Mouse (Mus musculus) stomach, embryonic 15.5 days (tissue): ENCODE measurements around the gene Nectin1. TPM values are rescaled to one million over a fixed set of nuclear protein-coding genes. Genes with fewer than 3 reads are reported as not detected.
A peak's percentile ranks its signal among the peaks of the same experiment; 100 is the strongest.

Source experiments
- ATAC-seq: fragments of 200-750 bp; cut with Nextera tagmentation; 2 replicates; pipeline ENCODE4 v1.8.0; 2017; ENCODE audit warnings: low read depth, moderate number of reproducible peaks, moderate TSS enrichment; ENCODE audit not compliant: insufficient read depth, low FRiP score
- H3K27ac ChIP-seq: fragments of 300-500 bp; sonication (generic); 2 replicates; pipeline ENCODE4 v1.5.1; 2015; ENCODE audit warnings: mild to moderate bottlenecking, inconsistent platforms
- H3K27me3 ChIP-seq: fragments of 300-500 bp; sonication (generic); replicated peaks from 2 replicates; pipeline ENCODE4 v1.6.1; 2015; ENCODE audit warnings: inconsistent platforms
- H3K36me3 ChIP-seq: fragments of 300-500 bp; sonication (generic); 2 replicates; pipeline ENCODE4 v1.6.1; 2015; ENCODE audit warnings: inconsistent platforms
- H3K4me1 ChIP-seq: fragments of 300-500 bp; sonication (generic); 2 replicates; pipeline ENCODE4 v1.6.1; 2015; ENCODE audit warnings: inconsistent platforms
- H3K4me2 ChIP-seq: fragments of 300-500 bp; sonication (generic); 2 replicates; pipeline ENCODE4 v1.6.1; 2015; ENCODE audit warnings: mild to moderate bottlenecking, inconsistent platforms
- H3K4me3 ChIP-seq: fragments of 300-500 bp; sonication (generic); replicated peaks from 2 replicates; pipeline ENCODE4 v1.5.1; 2015; ENCODE audit warnings: inconsistent platforms
- H3K9ac ChIP-seq: fragments of 300-500 bp; sonication (generic); 2 replicates; pipeline ENCODE4 v1.6.1; 2015; ENCODE audit warnings: inconsistent platforms
- H3K9me3 ChIP-seq: fragments of 300-500 bp; sonication (generic); 2 replicates; pipeline ENCODE4 v1.6.1; 2016; ENCODE audit warnings: inconsistent platforms
- WGBS: fragments of 180-500 bp; shearing (Covaris S2); methylation state at CpG from one replicate; pipeline ENCODE4 v1.1.7; 2015; 5-methylcytosine and 5-hydroxymethylcytosine counted together
- polyA plus RNA-seq: library from polyadenylated mRNA; unstranded; fragments of >200 nt; fragmentation: Nextera tagmentation; extraction: Ambion mirVana; gene quantifications from 2 replicates; pipeline ENCODE4 v1.2.1, GENCODE M21; 2015

Nectin1 gene
- polyA plus RNA-seq, 1 experiment from 2014 or later = 9.3 TPM

DNA sequence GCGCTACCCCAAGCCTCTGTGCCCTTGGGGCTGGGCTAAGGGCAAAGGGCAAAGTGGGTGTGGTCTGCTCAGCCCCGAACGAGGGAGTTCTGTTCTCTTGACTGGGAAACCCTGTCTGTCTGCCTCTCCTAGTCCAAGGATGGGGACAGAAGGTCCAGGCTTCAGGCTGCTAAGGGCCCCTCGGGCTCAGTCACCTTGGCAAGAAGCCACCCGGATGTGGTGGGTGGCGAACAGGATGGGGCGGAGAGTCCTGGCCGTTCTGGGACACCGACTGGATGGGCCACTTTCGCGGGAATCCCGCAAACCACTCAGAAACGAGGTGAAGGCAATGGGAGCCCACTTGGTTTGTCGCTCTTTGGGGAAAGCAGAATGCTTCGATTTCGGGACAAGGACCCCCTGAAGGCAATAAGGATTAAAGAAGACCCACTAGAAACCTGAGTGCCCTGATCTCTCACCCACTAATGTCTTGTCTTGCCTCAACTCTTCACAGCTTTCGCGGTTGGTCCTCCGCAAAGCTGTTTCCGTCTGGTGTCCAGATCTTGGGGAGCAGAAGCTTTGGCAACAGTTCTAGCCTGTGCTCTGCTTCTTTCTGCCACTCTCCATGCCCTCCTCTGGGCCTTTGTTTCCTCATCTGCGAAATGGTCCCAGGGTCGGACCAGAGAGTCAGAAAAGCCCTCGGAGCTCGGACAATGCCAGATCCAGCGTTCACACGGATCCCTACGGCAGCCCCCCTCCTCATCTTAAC lies 710 bp upstream of the Nectin1 start:
- ATAC-seq = peak; percentile 15; the same call in 1 of the 2 replicates
- no peaks in the 10 kb centered on the region for H3K27me3 ChIP-seq
- peak overlapping the region; percentile 87 for H3K4me3 ChIP-seq
- H3K4me2 ChIP-seq = peak overlapping the region; percentile 90
- H3K36me3 ChIP-seq = no peaks in the 10 kb centered on the region
- peak overlapping the region; percentile 27; the same call in 1 of the 2 replicates for H3K9ac ChIP-seq
- no peaks in the 10 kb centered on the region for H3K9me3 ChIP-seq
- WGBS = 2% methylated on average over 27 of the region's 27 CpGs
- H3K4me1 ChIP-seq = peaks cover 23% of the 10 kb centered on the region
- peak overlapping the region; percentile 97 for H3K27ac ChIP-seq

- Histone ChIP-seq H3K4me3 (peak overlapping the region; percentile 87), H3K9me3 (no peaks in the 10 kb centered on the region), H3K4me2 (peak overlapping the region; percentile 90), H3K9ac (peak overlapping the region; percentile 86), H3K36me3 (no peaks in the 10 kb centered on the region), H3K27me3 (no peaks in the 10 kb centered on the region), H3K27ac (peak overlapping the region; percentile 97), H3K4me1 (peaks cover 22% of the 10 kb centered on the region)
- ATAC-seq = peak; percentile 33
- WGBS = under 1% methylated on average over 53 of the region's 77 CpGs
Observed at GRCm38 (mm10) chr9:43744138-43744981, 576 bp downstream of the Nectin1 start.

- Histone ChIP-seq H3K9me3 (no peaks in the 10 kb centered on the region), H3K4me3 (peak overlapping the region; percentile 87), H3K4me1 (peaks cover 22% of the 10 kb centered on the region), H3K27me3 (no peaks in the 10 kb centered on the region), H3K9ac (peak overlapping the region; percentile 86), H3K36me3 (no peaks in the 10 kb centered on the region), H3K27ac (peak overlapping the region; percentile 21), H3K4me2 (peak overlapping the region; percentile 90)
- no peak for ATAC-seq
- under 1% methylated on average over 43 of the region's 43 CpGs for WGBS
Observed at GRCm38 (mm10) chr9:43745051-43745792, 1.4 kb downstream of the Nectin1 start.

- H3K27ac ChIP-seq = peak overlapping the region; percentile 4; the same call in 1 of the 2 replicates
- no peaks in the 10 kb centered on the region for H3K27me3 ChIP-seq
- peak overlapping the region; percentile 90 for H3K4me2 ChIP-seq
- WGBS = 8% methylated on average over 13 of the region's 13 CpGs
- peak overlapping the region; percentile 87 for H3K4me3 ChIP-seq
- H3K4me1 ChIP-seq = peaks cover 22% of the 10 kb centered on the region
- no peaks in the 10 kb centered on the region for H3K9me3 ChIP-seq
- H3K36me3 ChIP-seq = no peaks in the 10 kb centered on the region
- ATAC-seq = no peak
- 0 out of 2 replicates have a peak overlapping the region, but pooled peaks have one; percentile 29 for H3K9ac ChIP-seq
Observed at GRCm38 (mm10) chr9:43745951-43746703, 2.3 kb downstream of the Nectin1 start.

- no peak overlapping the region for H3K9ac ChIP-seq
- H3K4me2 ChIP-seq = no peak overlapping the region
- H3K27ac ChIP-seq = no peak overlapping the region
- ATAC-seq = no peak
- H3K4me3 ChIP-seq = no peak overlapping the region
- WGBS = 71% methylated on average over 9 of the region's 9 CpGs
- no peaks in the 10 kb centered on the region for H3K9me3 ChIP-seq
- H3K27me3 ChIP-seq = no peaks in the 10 kb centered on the region
- no peaks in the 10 kb centered on the region for H3K36me3 ChIP-seq
- H3K4me1 ChIP-seq = peaks cover 21% of the 10 kb centered on the region
Observed at GRCm38 (mm10) chr9:43747710-43748109, 3.9 kb downstream of the Nectin1 start.

DNA sequence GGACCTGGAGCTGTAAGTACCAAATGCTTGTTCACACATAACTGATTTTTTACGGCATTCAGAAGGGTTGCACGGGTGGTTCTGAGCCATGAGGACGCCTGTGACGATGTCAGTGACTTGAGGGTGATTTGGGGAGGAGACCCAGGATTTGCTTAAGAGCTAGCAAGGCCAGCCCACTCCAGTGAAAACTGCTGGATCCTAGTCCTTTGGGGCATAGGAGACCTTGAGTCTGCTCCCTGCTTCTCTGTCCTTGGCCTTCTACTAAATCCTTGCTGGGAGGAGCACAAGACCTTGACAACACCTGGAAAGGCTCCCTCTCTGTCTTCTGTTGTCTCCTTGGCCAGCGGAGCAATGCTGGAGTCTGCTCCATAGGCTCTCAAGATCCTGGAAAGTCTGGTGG lies 4.7 kb downstream of the Nectin1 start:
- 79% methylated on average over 5 of the region's 5 CpGs for WGBS
- Histone ChIP-seq H3K36me3 (no peaks in the 10 kb centered on the region), H3K9me3 (no peaks in the 10 kb centered on the region), H3K4me2 (no peak overlapping the region), H3K9ac (no peak overlapping the region), H3K27me3 (no peaks in the 10 kb centered on the region), H3K27ac (no peak overlapping the region), H3K4me3 (no peak overlapping the region), H3K4me1 (peaks cover 14% of the 10 kb centered on the region)
- no peak for ATAC-seq

DNA sequence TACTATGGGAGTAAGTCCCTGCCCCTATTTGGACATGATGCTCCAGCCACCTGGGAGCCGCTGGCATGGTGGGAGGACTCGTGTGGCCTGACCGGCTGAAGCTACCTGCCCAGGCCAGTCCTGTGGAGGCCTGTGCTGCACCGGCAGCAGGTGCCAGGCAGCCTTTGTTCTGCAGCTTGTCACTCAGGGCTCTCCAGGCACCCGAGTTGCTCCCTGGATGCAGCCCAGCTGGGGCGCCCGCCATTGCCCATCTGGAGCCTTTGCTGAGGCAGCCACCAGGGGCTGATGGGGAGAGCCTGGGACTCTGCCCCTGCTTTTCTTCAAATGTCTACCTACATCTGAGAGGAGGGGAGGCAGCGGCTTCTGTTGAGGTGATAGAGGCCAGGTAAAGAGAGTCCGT lies 6.3 kb downstream of the Nectin1 start:
- Histone ChIP-seq H3K4me3 (no peak overlapping the region), H3K9me3 (no peaks in the 10 kb centered on the region), H3K27ac (no peak overlapping the region), H3K4me2 (no peak overlapping the region), H3K9ac (no peak overlapping the region), H3K36me3 (no peaks in the 10 kb centered on the region), H3K4me1 (peaks cover 16% of the 10 kb centered on the region), H3K27me3 (no peaks in the 10 kb centered on the region)
- WGBS = 72% methylated on average over 9 of the region's 9 CpGs
- no peak for ATAC-seq

DNA sequence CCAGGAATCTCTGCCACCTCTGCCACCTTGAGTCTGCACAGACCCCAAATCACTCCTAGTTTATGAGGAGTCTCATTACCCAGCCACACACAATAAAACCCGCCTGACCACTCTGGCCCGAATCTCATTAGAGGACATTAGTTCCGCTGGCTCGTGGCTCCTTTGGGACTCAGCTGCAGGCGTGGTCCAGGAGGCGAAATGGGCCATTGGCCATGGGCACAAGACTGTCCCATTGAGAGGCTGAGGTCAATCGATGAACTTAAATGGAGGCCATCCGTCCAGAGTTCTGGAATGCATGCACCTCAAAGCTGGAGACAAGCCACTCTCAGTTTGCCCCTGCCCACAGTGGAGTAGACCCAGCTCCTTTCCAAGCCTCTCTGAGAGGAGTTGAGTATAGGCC lies 7.3 kb downstream of the Nectin1 start:
- no peaks in the 10 kb centered on the region for H3K36me3 ChIP-seq
- ATAC-seq = no peak
- 82% methylated on average over 8 of the region's 8 CpGs for WGBS

GRCm38 (mm10) chr9:43753481-43753880 lies 9.7 kb downstream of the Nectin1 start:
- Histone ChIP-seq H3K4me3 (no peak overlapping the region), H3K36me3 (no peaks in the 10 kb centered on the region), H3K9me3 (no peaks in the 10 kb centered on the region), H3K9ac (no peak overlapping the region), H3K4me2 (no peak overlapping the region), H3K4me1 (peaks cover 10% of the 10 kb centered on the region; the same call in 1 of the 2 replicates), H3K27ac (no peak overlapping the region), H3K27me3 (no peaks in the 10 kb centered on the region)
- ATAC-seq = no peak
- 66% methylated on average over 6 of the region's 6 CpGs for whole genome bisulfite sequencing

More for the DNA sequence above, 7.3 kb downstream of the Nectin1 start:
- H3K4me1 ChIP-seq = peaks cover 10% of the 10 kb centered on the region
- H3K27ac ChIP-seq = no peak overlapping the region
- no peak overlapping the region for H3K4me2 ChIP-seq
- no peak overlapping the region for H3K9ac ChIP-seq
- H3K9me3 ChIP-seq = no peaks in the 10 kb centered on the region
- H3K27me3 ChIP-seq = no peaks in the 10 kb centered on the region
- no peak overlapping the region for H3K4me3 ChIP-seq

DNA sequence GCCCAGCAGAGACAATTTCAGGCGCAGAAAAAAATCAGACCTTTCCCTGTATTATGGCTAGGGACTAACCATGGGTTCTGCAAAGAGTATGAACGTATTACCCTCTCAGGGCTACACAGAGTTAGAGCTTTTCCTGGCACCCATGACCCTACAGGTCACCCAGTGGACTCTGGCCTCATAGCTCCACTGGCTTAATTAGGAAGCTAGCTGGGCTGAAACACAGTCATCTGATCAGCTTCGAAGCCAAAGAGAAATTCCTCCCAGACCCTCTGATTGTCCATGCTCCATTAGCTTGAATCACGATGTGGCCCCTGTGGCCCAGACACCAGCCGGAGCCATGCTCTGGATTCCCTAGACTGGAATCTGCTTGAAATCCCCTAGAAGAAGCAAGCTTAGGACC lies 10.3 kb downstream of the Nectin1 start:
- H3K4me1 ChIP-seq = peaks cover 13% of the 10 kb centered on the region
- ATAC-seq = no peak
- 71% methylated on average over 5 of the region's 5 CpGs for WGBS

DNA sequence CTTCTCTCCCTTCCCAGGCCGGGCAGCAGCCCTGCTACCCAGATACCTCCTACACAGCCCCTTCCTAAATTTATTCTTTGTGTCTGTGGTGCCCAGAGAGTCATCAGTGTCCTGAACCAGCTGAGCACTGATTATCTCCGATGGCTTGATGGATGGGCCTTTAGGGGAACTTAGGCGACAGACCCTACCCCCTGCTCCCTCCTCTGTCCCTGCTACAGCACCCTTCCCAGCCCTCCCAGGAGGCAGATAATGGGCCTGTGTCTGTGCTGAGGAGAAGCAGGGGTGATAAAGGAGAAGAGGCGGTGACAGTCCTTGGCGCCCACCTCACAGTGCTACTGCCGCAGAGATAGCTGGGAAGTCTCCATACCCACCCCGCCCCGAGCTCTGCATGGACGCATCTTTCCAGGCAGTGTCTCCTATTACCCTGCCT lies 11.0 kb downstream of the Nectin1 start:
- WGBS = 47% methylated on average over 9 of the region's 9 CpGs
- H3K4me3 ChIP-seq = no peak overlapping the region
- H3K27ac ChIP-seq = 0 out of 2 replicates have a peak overlapping the region, but pooled peaks have one; percentile 1
- no peak for ATAC-seq
- H3K9me3 ChIP-seq = no peaks in the 10 kb centered on the region
- H3K27me3 ChIP-seq = no peaks in the 10 kb centered on the region
- peaks cover 13% of the 10 kb centered on the region for H3K4me1 ChIP-seq
- no peak overlapping the region for H3K9ac ChIP-seq
- H3K36me3 ChIP-seq = no peaks in the 10 kb centered on the region
- H3K4me2 ChIP-seq = no peak overlapping the region

More for the DNA sequence above, 10.3 kb downstream of the Nectin1 start:
- Histone ChIP-seq H3K4me2 (no peak overlapping the region), H3K27me3 (no peaks in the 10 kb centered on the region), H3K9me3 (no peaks in the 10 kb centered on the region), H3K27ac (no peak overlapping the region), H3K36me3 (no peaks in the 10 kb centered on the region), H3K4me3 (no peak overlapping the region), H3K9ac (no peak overlapping the region)
